Mouse (Mus musculus): ENCODE results near the gene Mepce. TPM values are rescaled to one million over a fixed set of nuclear protein-coding genes. Genes with fewer than 3 reads are reported as not detected.
A peak's percentile ranks its signal among the peaks of the same experiment; 100 is the strongest.
"Not testable (repeated sequence)": the region's sequence is repeated elsewhere in the genome, so short reads cannot be mapped to it uniquely, and the experiment has no call there.

Mepce gene
- total RNA-seq, 2 experiments from 2014 or later: 32.9 to 35.2 TPM

GRCm38 (mm10) chr5:137764609-137765340, 22.7 kb downstream of the Mepce start:
- intact Hi-C loops (cut with DNase I): no loop called here
- DNase-seq: no peak

GRCm38 (mm10) chr5:137759971-137760412, 27.5 kb downstream of the Mepce start:
- intact Hi-C loops (cut with DNase I): loop anchor here (5.0 kb wide), 1 partner anchor 103 kb away; no protein-coding TSS in a partner anchor
- peak; percentile 96 for DNase-seq

- no peak for DNase-seq
- intact Hi-C loops (cut with DNase I): loop anchor here (5.0 kb wide), 1 partner anchor 102 kb away; no protein-coding TSS in a partner anchor
These were observed 28.4 kb downstream of the Mepce start for GRCm38 (mm10) chr5:137758921-137759534.

GRCm38 (mm10) chr5:137757887-137758286, 29.6 kb downstream of the Mepce start:
- intact Hi-C loops (cut with DNase I): loop anchor here (5.0 kb wide), 1 partner anchor 101 kb away; no protein-coding TSS in a partner anchor
- DNase-seq: peak; percentile 87

GRCm38 (mm10) chr5:137756882-137757661, 30.4 kb downstream of the Mepce start:
- peak; percentile 91 for DNase-seq
- intact Hi-C loops (cut with DNase I): loop anchor here (5.0 kb wide), 1 partner anchor 100 kb away; no protein-coding TSS in a partner anchor

- DNase-seq: no peak
- intact Hi-C loops (cut with DNase I): loop anchor here (5.0 kb wide), 1 partner anchor 99 kb away; no protein-coding TSS in a partner anchor
These were observed 31.3 kb downstream of the Mepce start for GRCm38 (mm10) chr5:137756106-137756505.

GRCm38 (mm10) chr5:137755425-137755824, 32.0 kb downstream of the Mepce start:
- no peak for DNase-seq
- intact Hi-C loops (cut with DNase I): loop anchor here (5.0 kb wide), 1 partner anchor 98 kb away; no protein-coding TSS in a partner anchor

GRCm38 (mm10) chr5:137753111-137753832, 34.2 kb downstream of the Mepce start:
- DNase-seq: no peak
- intact Hi-C loops (cut with DNase I): no loop called here

GRCm38 (mm10) chr5:137751988-137752387, 35.5 kb downstream of the Mepce start:
- intact Hi-C loops (cut with DNase I): no loop called here
- DNase-seq: no peak

- DNase-seq: no peak
- intact Hi-C loops (cut with DNase I): no loop called here
These were observed 36.1 kb downstream of the Mepce start for GRCm38 (mm10) chr5:137751221-137751887.

- intact Hi-C loops (cut with DNase I); DNase-seq: not testable (repeated sequence)
These were observed 37.2 kb downstream of the Mepce start for GRCm38 (mm10) chr5:137750212-137750611.

- intact Hi-C loops (cut with DNase I): loop anchor here (10.0 kb wide), 1 partner anchor 395 kb away; the partner anchor contains the start of gene Ephb4
These were observed 38.1 kb downstream of the Mepce start for GRCm38 (mm10) chr5:137749196-137749836.

GRCm38 (mm10) chr5:137748130-137748770, 39.2 kb downstream of the Mepce start:
- DNase-seq: no peak
- intact Hi-C loops (cut with DNase I): loop anchor here (10.0 kb wide), 1 partner anchor 393 kb away; the partner anchor contains the start of gene Ephb4

More at GRCm38 (mm10) chr5:137749196-137749836, 38.1 kb downstream of the Mepce start:
- DNase-seq: no peak

GRCm38 (mm10) chr5:137747326-137747961, 40.0 kb downstream of the Mepce start:
- intact Hi-C loops (cut with DNase I): loop anchor here (10.0 kb wide), 1 partner anchor 393 kb away; the partner anchor contains the start of gene Ephb4

GRCm38 (mm10) chr5:137746851-137747325, 40.6 kb downstream of the Mepce start:
- DNase-seq: no peak
- intact Hi-C loops (cut with DNase I): loop anchor here (10.0 kb wide), 1 partner anchor 392 kb away; the partner anchor contains the start of gene Ephb4

More at GRCm38 (mm10) chr5:137747326-137747961, 40.0 kb downstream of the Mepce start:
- DNase-seq: peak; percentile 66

GRCm38 (mm10) chr5:137746282-137746850, 41.1 kb downstream of the Mepce start:
- DNase-seq: peak; percentile 70
- intact Hi-C loops (cut with DNase I): loop anchor here (10.0 kb wide), 1 partner anchor 392 kb away; the partner anchor contains the start of gene Ephb4

All from left cerebral cortex, postnatal 4 days (tissue).